Mouse (Mus musculus) embryonic fibroblast, embryonic 13.5 days (primary cell): ENCODE measurements around the gene Csrnp1.

Source experiments
- CTCF ChIP-seq: IDR thresholded peaks from 2 replicates; pipeline ENCODE4 v1.5.1; 2011; ENCODE audit warnings: mild to moderate bottlenecking, control low read depth, low read length, moderate library complexity, borderline replicate concordance; ENCODE audit not compliant: insufficient read depth
- POLR2A ChIP-seq: IDR thresholded peaks from 2 replicates; pipeline ENCODE4 v1.6.1; 2011; ENCODE audit warnings: low read depth, mild to moderate bottlenecking, control low read depth, low read length, moderate library complexity

DNA sequence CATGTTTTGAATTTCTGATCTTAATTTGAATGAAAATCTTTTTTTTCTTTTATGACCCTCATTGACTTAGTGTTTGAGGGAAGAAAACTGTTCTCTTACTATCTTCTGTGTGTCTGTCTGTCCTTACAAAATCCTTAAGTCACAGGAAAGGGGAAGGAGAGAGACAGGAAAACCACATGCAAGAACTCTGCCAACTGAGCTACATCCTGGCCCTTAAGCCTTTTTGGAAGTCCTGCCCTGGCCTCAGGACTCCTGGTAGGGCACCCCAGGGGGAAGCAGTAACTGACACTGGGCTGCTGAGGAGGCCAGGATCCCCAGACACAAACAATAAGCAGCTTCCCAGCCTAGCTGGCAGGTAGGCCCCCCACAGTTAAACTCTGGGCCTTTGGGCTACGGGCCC is 41.1 kb downstream of the Csrnp1 start:
- TF ChIP-seq CTCF (no peak), POLR2A (no peak)
